Mouse (Mus musculus): ENCODE results near the gene Scamp2. TPM values are rescaled to one million over a fixed set of nuclear protein-coding genes. Genes with fewer than 3 reads are reported as not detected.

Gene Scamp2
- total RNA-seq, 2 experiments from 2014 or later = 42.9 to 48.5 TPM

DNA sequence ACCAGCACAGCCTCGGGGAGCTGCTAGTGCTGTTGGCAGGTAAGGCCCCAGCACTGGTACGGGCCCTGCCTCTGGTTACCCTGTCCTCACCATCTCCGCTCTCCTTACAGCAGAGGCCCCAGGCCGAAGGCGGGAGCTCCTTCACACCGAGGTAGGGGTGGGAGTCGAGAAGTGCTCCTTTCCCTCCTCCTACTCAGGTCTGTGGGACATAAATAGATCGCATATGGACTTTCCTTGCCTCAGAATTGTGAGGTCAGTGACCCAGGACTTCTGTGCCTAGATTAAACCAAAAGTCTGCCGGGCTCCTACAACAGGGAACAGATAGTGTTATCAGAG is 33.4 kb downstream of the Scamp2 start:
- no peak for DNase-seq

DNA sequence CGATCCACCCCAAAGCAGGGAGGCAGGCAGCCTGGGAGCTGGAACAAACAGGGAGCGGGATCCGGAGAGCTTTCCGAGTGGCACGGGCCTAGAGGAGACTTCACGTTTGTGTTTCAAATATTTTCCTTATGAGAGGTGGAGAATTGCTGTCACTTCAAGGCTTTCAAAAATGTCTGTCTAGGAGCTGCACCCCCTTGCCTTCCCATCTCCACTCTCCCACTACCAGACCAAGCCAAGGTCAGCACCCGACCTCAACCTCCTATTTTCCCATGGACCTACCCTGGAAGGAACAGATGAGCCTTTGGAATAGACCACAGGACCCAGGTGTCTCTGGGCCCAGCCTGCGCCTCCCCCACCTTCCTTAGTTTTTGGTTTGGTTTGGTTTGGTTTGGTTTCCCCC is 36.5 kb downstream of the Scamp2 start:
- no peak for DNase-seq

DNA sequence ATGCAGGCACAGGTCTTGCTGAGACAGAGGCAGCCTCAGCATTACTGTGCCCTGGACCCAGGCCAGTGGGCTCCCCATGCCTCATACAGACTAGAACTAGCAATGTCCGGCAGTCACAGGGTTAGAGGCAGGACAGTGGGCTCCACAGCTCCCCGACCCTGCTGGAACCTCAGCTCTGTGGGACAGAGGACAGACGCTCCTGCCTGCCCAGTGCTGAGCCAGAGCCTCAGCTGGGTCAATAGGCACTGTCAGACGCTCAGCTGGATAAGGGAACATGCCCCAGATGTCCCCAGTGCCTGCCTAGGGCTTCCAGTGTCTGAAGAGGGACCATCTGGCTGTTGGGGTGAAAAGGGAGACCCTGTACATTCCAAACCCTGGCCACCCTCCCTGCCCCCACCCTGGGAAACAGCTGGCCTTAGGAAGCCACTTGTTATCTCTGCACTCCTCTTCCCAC is 37.2 kb downstream of the Scamp2 start:
- no peak for DNase-seq

DNA sequence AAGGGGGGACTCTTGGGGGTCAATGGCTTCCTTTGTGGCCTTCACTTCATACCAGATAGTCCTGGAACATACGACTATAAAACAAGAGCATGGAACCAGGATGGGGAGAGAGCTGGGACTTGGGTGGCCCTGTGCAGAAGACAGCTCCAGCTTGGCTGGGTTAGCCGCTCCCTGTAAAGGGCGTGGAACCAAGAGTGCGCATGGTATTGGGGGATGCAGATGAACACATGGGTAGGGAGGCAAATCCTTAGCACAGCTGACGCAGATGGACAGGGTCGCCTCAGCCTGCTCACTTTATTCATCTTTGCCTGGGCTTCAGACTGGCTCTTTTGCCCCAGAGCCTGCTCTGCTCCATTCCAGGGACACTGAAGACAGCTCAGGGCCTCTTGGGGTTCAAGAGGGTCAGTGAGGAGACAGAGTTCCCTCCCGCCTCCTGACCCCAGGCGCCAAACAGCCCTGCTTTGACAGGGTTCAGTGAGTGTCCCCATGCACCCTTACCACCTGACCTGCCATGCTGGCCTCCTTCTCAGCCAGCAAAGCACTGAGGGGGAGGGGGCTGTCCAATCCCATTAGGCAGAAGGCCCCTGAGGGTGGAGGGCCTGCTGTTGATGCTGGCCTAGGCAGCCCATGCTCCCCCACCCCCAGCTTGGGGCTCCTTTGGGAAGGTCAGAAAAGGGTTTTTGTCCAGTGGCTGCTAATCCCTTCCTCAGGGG is 38.3 kb downstream of the Scamp2 start:
- no peak for DNase-seq

DNA sequence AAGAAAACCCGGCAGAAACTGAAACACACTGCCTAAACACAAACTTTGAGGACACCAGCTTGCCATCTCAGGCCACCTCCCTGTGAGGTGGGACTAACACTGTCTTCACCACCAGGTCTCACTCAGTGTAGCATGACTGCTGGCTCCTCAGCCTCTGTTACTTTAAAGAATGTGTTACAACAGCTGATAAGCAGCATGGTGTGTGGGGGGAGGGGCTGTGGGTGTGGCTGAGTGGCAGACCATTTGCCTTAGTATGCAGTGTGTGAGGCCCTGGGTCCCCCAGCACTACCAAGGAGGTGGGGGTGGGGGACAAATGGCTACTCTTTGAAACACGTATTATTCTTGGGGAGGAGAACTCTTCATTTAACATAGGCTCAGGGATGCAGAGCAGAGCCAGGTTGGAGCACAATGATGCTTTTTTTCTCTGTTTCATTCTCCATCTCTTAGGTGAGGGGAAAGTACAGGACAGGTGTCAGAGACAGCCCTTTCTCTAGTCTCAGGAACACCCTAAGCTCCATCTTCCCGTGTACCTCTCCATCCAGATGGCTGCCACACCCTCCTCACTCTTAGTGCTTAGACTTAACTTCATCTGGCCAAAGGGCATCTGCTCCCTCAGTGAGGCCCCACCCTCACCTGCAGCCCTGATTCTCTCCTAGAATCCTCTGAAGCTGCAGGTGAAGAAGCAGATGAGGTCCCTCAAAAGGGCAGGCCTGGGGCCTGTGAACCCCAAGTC is 40.0 kb downstream of the Scamp2 start:
- DNase-seq = no peak

DNA sequence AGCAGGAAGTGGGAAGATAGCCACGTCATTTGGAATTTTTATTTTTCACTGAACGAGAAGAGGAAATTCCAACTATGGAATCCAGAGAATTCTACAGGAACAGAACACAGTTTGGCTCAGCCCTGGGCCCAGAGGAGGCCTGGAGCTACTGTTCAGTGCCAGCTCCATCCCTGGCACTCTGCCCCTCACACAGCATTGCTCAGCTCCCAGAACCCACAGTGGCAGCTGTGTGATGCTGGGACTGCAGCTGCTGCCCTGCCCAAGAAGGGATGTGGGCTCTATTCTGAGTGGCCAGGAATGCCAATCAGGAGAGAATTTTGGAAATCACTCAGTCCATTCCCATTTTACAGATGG is 40.6 kb downstream of the Scamp2 start:
- DNase-seq = no peak

- DNase-seq = no peak
Measured at GRCm38 (mm10) chr9:57602098-57602497, 41.4 kb downstream of the Scamp2 start.

GRCm38 (mm10) chr9:57604875-57605274 is 44.1 kb downstream of the Scamp2 start:
- no peak for DNase-seq

GRCm38 (mm10) chr9:57605503-57605902 is 44.8 kb downstream of the Scamp2 start:
- DNase-seq = no peak

DNA sequence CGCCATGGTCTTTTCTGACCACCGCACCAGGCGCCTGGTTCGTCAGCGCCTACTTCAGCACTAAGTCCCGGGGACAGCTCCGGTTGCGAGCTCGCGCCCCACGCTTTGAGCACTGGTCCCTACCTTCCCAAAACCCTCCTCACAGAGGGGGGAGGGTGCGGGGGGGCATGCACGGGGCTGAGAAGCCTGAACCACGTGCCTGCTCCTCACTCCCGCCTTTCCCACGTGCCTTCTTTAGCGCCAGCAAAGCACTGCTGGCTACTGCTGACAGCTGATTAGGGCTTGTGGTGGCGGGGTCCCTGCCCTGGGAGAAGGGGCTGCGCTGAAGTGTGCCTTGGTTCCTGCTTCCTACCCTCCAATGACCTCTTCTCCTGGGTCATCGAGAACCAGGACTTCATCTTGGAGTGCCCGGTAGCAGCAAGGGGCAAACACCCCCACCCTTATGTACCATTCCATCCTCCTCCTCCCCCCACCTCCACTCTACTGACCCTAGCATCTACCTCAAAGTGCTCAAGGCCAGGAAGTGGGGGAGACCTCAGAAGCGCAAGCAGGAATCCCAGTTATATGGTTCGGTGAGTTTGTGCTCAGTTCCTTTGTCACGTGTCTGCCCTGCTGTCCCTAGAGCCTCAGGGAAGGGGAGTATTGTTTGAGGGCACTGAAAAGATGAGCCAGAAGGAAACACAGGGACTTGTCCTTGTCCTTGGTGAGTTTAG is 45.6 kb downstream of the Scamp2 start, which contains the start of gene Cplx3:
Cplx3 (minus strand) TSS at position 143 of the 713 bp plus-strand sequence.
- peak; percentile 75 for DNase-seq

DNA sequence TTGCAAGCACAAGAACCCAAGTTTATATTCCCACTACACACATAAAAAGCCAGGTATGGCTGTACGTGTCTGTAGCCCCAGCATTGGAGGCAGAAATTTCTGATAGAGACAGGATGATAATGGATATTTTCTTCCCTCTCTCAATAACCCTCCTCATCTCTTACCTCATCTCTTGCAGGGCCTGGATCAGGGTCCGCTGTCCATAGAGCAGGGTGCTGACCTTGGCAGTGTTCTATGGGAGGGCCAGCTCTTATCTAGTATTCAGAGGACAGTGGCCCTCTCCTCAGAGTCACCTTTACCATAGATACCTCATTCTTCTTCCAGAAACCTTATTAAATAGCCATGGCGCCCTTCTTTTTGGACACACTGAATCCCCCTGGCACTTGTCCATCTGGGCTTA is 49.1 kb downstream of the Scamp2 start:
- DNase-seq = no peak

- DNase-seq = no peak
Measured at GRCm38 (mm10) chr9:57610359-57610826, 49.6 kb downstream of the Scamp2 start.

GRCm38 (mm10) chr9:57612587-57612986 is 51.8 kb downstream of the Scamp2 start:
- no peak for DNase-seq

DNA sequence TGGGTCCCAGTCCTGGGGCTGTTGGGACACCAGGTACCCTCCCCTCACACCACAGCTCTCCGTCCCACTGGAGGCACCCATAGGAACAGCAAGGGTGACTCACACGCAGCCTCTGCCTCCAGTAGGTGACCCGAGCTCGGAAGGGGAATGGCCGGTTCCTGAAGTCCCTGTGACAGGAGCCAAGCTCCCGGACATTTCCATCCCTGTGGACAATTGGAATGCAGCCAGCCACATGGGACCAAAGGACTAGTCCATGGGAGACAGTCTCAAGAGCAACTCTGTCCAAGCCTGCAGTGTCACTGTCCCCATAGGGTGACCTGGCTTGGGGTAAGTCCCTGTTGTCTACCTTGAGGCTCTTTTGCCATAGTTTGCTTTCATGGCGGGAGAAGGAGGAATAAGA is 53.2 kb downstream of the Scamp2 start:
- DNase-seq = no peak

DNA sequence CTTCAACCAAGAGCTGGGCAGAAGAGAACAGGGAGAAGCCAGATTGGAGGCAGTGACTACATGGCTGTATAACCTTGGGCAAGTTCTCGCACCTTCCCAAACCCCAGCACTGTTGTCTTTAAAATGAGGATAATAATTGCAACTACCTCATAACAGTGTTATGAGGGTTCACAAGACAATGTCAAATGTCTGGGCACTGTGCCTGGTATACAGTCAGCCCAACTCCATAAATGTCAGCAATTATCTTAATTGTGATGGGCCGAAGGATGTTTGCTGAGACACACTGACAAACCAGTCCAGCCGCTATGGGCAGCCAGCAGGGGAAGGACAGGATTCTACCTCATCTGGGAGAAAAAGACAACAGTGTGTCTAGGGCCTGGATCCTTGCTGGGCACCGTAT is 54.0 kb downstream of the Scamp2 start:
- DNase-seq = peak; percentile 54

DNA sequence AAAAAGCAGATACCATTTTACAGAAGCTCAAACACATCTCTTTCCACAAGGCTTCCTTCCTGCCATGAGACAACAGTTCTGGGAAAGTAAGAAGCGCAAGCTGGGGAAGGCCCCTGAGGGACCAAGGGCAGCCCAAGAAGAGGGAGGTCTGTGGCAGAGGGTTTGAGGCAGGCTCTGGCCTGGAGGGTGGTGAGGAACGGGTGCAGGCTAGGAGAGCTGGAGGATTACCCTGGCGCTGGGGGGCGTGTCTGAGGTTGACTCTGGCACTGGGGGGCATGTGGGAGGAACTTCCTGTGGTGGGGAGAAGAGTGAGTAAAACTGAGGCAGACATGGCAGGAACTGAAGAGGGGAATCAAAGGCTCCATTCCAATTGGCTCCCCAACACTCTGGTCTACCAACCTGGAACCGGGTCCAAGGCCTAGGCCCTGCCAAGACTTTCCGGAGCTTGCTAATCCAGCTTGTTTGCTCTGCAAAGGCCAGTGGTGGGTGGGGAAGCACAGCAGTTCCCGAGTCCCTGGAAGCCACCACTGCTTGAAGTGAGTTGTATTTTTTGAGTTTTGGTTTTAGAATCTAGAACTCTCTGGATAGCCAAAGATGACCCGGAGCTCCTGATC is 56.9 kb downstream of the Scamp2 start:
- DNase-seq = no peak

GRCm38 (mm10) chr9:57618854-57619253 is 58.1 kb downstream of the Scamp2 start:
- DNase-seq = no peak

DNA sequence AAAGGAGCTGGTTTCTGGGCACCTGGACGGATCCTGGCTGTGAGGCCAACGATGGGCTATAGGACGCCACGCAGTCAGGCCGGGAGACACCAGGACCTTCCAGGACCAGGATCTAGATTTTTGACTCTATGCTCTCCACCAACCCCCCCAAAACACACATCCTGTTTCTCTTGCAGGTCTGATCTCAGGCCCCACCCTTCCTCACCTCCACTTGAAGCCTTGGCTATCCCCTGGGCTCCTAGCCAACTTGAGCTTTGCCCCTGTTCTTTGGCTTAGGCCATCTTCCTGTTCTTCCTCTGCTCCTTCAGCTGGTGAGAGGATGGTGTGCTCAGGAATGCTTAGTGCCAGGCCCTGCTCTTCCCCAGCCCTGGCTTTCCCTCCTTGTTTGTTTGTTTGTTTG is 59.9 kb downstream of the Scamp2 start, which contains the start of gene Lman1l:
Lman1l (minus strand) TSS at position 101 of the 400 bp plus-strand sequence.
- DNase-seq = no peak

DNA sequence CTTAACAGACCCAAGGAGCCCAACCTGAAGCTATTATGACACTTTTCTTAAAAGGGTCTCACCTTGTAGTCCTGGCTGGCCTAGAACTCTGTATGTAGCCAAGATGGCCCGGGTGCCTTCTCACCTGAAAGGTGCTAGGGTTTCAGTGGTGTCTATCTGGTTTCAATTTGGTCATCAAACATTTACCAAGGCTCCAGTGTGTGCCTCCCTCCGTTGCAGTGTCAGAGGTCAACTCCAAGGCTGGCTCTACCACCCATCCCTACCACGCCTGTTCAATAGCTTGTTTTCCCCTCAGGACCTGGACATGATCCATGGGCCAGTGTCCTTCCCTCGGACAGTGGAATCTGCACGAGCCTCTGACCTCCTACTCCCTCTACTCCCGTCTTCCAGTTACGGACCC is 63.6 kb downstream of the Scamp2 start:
- no peak for DNase-seq

GRCm38 (mm10) chr9:57625674-57626500 is 65.1 kb downstream of the Scamp2 start:
- DNase-seq = no peak

- DNase-seq = no peak
Measured at GRCm38 (mm10) chr9:57627191-57627590, 66.4 kb downstream of the Scamp2 start.

GRCm38 (mm10) chr9:57627892-57628291 is 67.1 kb downstream of the Scamp2 start:
- no peak for DNase-seq
